Comparison of ENCODE assay signal across 12 mouse cellular contexts in genomic region chr9:72656940-72657339, GRCm38 (mm10). TPM values are rescaled to one million over a fixed set of nuclear protein-coding genes. Genes with fewer than 3 reads are reported as not detected.
DNase-seq lines count a peak whose midpoint lies in the region; ATAC-seq and TF ChIP-seq lines count a peak whose summit lies in the region.
"Had no signal": no experiment of that assay in that cellular context is flagged by ENCODE, and none has a peak within 500 bp of the region (broad histone marks: within the 10 kb centered on the region; RNA-seq: fewer than 3 reads in every experiment).

No protein-coding gene starts in this region.

- H3K9me3 ChIP-seq in heart, embryonic 11.5 days (replicated peaks; ENCODE audit: control insufficient read depth, low read length): no peaks in the 10 kb centered on the region
- no peaks in the 10 kb centered on the region for H3K9me3 ChIP-seq in lung, postnatal 0 days (ENCODE audit: low read length)
- H3K9me3 ChIP-seq: embryonic facial prominence, embryonic 12.5 days; intestine, embryonic 15.5 days had no signal

- DNase-seq in heart, adult 18-20 months: no peak
- DNase-seq in lung, postnatal 0 days (ENCODE audit: low spot score): no peak
- DNase-seq in lung, postnatal 10 days: no peak
- DNase-seq in left cerebral cortex, postnatal 14 days (ENCODE audit: low spot score in 2 of 2): no peak
- no peak for DNase-seq in thymus, adult 18-20 months
- DNase-seq: cerebellum, adult 8-10 months had no signal

- H3K36me3 ChIP-seq in heart, embryonic 11.5 days (ENCODE audit: control insufficient read depth, insufficient read depth, low read length): no peaks in the 10 kb centered on the region
- H3K36me3 ChIP-seq in lung, postnatal 0 days (ENCODE audit: insufficient read depth, low read length): no peaks in the 10 kb centered on the region
- H3K36me3 ChIP-seq: embryonic facial prominence, embryonic 12.5 days; intestine, embryonic 15.5 days had no signal

- 47% methylated on average over 3 of the region's 3 CpGs for WGBS in heart, embryonic 11.5 days (ENCODE audit: insufficient replicate concordance)
- WGBS in lung, postnatal 0 days: 37% methylated on average over 3 of the region's 3 CpGs

- peaks cover 35% of the 10 kb centered on the region for H3K4me1 ChIP-seq in heart, embryonic 11.5 days (ENCODE audit: control insufficient read depth, insufficient read depth, low read length)
- H3K4me1 ChIP-seq in lung, postnatal 0 days (ENCODE audit: insufficient read depth, low read depth, low read length): peaks cover 17% of the 10 kb centered on the region

- no peak overlapping the region for H3K4me3 ChIP-seq in heart, embryonic 11.5 days (ENCODE audit: low read depth, low read length)
- no peak overlapping the region for H3K4me3 ChIP-seq in lung, postnatal 0 days (ENCODE audit: low read depth, low read length)
- H3K4me3 ChIP-seq: embryonic facial prominence, embryonic 12.5 days; intestine, embryonic 15.5 days had no signal

- intact Hi-C loops in left cerebral cortex, postnatal 14 days (cut with DNase I): no loop called here

- no peak overlapping the region for H3K4me2 ChIP-seq in heart, embryonic 11.5 days
- no peak overlapping the region for H3K4me2 ChIP-seq in lung, postnatal 0 days (replicated peaks; ENCODE audit: low read depth, low read length)
- H3K4me2 ChIP-seq: embryonic facial prominence, embryonic 12.5 days; intestine, embryonic 15.5 days had no signal

- ATAC-seq in heart, embryonic 11.5 days (replicated peaks; ENCODE audit: insufficient number of reproducible peaks, low FRiP score, low TSS enrichment): no peak
- peak; percentile 30 for ATAC-seq in lung, postnatal 0 days
- ATAC-seq in hematopoietic stem cell, adult 5-6 weeks (replicated peaks in 1 of 2; ENCODE audit: insufficient read depth in 1 of 2, low FRiP score in 2 of 2, low TSS enrichment in 1 of 2, low read depth in 1 of 2, poor library complexity in 2 of 2, severe bottlenecking in 2 of 2): peak; percentile 27 to 38
- ATAC-seq in megakaryocyte-erythroid progenitor cell, adult 5-6 weeks (replicated peaks; ENCODE audit: low FRiP score, low TSS enrichment, poor library complexity, severe bottlenecking): peak; percentile 32; the same call in 1 of the 2 replicates
- ATAC-seq: forebrain, embryonic 14.5 days; intestine, embryonic 15.5 days had no signal

- H3K9ac ChIP-seq in heart, embryonic 11.5 days (ENCODE audit: low read depth, low read length): peak overlapping the region; percentile 16; the same call in 1 of the 2 replicates
- no peak overlapping the region for H3K9ac ChIP-seq in lung, postnatal 0 days (replicated peaks; ENCODE audit: low read depth)
- H3K9ac ChIP-seq: embryonic facial prominence, embryonic 12.5 days; intestine, embryonic 15.5 days had no signal

- TF ChIP-seq CTCF in lung, postnatal 0 days (IDR thresholded peaks at IDR 0.05): no peak

- TF ChIP-seq EP300 in lung, postnatal 0 days (IDR thresholded peaks at IDR 0.05): peak; percentile 61

- H3K27me3 ChIP-seq in heart, embryonic 11.5 days (ENCODE audit: control insufficient read depth, insufficient read depth, low read length): no peaks in the 10 kb centered on the region
- H3K27me3 ChIP-seq in lung, postnatal 0 days (replicated peaks; ENCODE audit: insufficient read depth, low read length): no peaks in the 10 kb centered on the region
- H3K27me3 ChIP-seq: embryonic facial prominence, embryonic 12.5 days; intestine, embryonic 15.5 days had no signal

- H3K27ac ChIP-seq in heart, embryonic 11.5 days (ENCODE audit: low read depth, low read length): no peak overlapping the region
- peak overlapping the region; percentile 73 for H3K27ac ChIP-seq in lung, postnatal 0 days (ENCODE audit: low read length)
- H3K27ac ChIP-seq: embryonic facial prominence, embryonic 12.5 days; intestine, embryonic 15.5 days had no signal

RNA-seq across cellular contexts. Expression of gene Nedd4, which starts 5.2 kb away (rescaled TPM):
- 555 and 667 TPM in 2 replicates for polyA plus RNA-seq in heart, embryonic 11.5 days (2014; fragmentation: Nextera tagmentation; extraction: Ambion mirVana)
- 100 to 1,000 TPM; 343 to 345 TPM for total RNA-seq in heart, adult 18-20 months (2021)
- 264 and 334 TPM in 2 replicates for polyA plus RNA-seq in lung, postnatal 0 days (2015; fragmentation: Nextera tagmentation; extraction: Ambion mirVana)
- total RNA-seq in hematopoietic stem cell, adult 5-6 weeks (2017): 281 and 419 TPM in 2 replicates
- total RNA-seq in megakaryocyte-erythroid progenitor cell, adult 5-6 weeks (2014; fragmentation: Nextera tagmentation): 212 and 300 TPM in 2 replicates
- 341 and 350 TPM in 2 replicates for total RNA-seq in megakaryocyte-erythroid progenitor cell, adult 5-6 weeks (2017)
- 100 to 1,000 TPM; 298 to 311 TPM for total RNA-seq in left cerebral cortex, postnatal 14 days (2021)
